Mouse (Mus musculus) lung, postnatal 0 days (tissue): ENCODE measurements around the gene Rfx5.

Source experiments
- CTCF ChIP-seq: IDR thresholded peaks from 2 replicates; pipeline ENCODE4 v1.5.1; 2016; ENCODE audit warnings: antibody characterized with exemption, mild to moderate bottlenecking
- EP300 ChIP-seq: IDR thresholded peaks from 2 replicates; pipeline ENCODE4 v1.6.1; 2016; ENCODE audit warnings: antibody characterized with exemption, mild to moderate bottlenecking, control low read depth

DNA sequence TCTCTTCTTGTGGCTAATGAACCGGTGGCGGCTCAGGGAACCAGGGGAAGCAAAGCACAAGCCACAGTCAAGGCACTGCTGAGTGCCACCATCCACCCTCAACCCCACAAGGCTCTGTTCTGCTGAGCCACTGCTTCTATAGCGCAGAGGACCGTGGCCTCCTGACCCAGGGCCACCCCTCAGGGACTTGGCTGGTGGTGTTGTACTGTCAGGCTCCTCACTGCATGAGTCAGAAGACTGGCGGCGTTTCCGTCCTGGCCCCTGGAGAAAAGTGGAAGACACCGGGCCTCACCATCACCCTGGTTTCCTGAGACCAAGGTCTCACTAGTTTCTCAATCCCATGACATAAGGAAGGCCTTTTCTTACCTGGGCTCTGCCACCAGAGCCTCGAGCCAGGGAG, 53.8 kb downstream of the Rfx5 start:
- TF ChIP-seq CTCF (no peak), EP300 (no peak)
